Mouse (Mus musculus) neural tube, embryonic 11.5 days (tissue): Measurements from ENCODE around the gene Chtop. TPM values are rescaled to one million over a fixed set of nuclear protein-coding genes. Genes with fewer than 3 reads are reported as not detected.

Source experiments
- polyA plus RNA-seq: library from polyadenylated mRNA; unstranded; fragments of >200 nt; fragmentation: Nextera tagmentation; extraction: Ambion mirVana; gene quantifications from 2 replicates; pipeline ENCODE4 v1.2.1, GENCODE M21; 2014

Chtop gene
- polyA plus RNA-seq, 1 experiment from 2014 or later, result 133 TPM

Other genes with a start within 250 kb of the Chtop start
- gene Dennd4b, start 244.3 kb downstream of the Chtop start, polyA plus RNA-seq, result 4.7 and 6.2 TPM in 2 replicates
- gene Gatad2b, start 216.3 kb downstream of the Chtop start, polyA plus RNA-seq, result 9.2 and 11.4 TPM in 2 replicates
- 11.6 and 14.1 TPM in 2 replicates for gene Slc27a3, start 119.6 kb downstream of the Chtop start, polyA plus RNA-seq
- 36.8 and 45.8 TPM in 2 replicates for gene Ints3, start 75.9 kb downstream of the Chtop start, polyA plus RNA-seq
- 3.1 and 3.5 TPM in 2 replicates for gene Npr1, start 43.6 kb downstream of the Chtop start, polyA plus RNA-seq
- gene Ilf2, start 33.4 kb downstream of the Chtop start, polyA plus RNA-seq, result 333 and 341 TPM in 2 replicates
- gene Snapin, start 18.5 kb downstream of the Chtop start, polyA plus RNA-seq, result 77.3 and 77.7 TPM in 2 replicates
- 4.6 and 8.4 TPM in 2 replicates for gene S100a1, start 4.9 kb upstream of the Chtop start, polyA plus RNA-seq
- 11.2 and 12.7 TPM in 2 replicates for gene S100a13, start 4.9 kb upstream of the Chtop start, polyA plus RNA-seq
- not detected in 2 replicates for gene S100a14, start 17.4 kb upstream of the Chtop start, polyA plus RNA-seq
- gene S100a16, start 27.8 kb upstream of the Chtop start, polyA plus RNA-seq, result 39.2 and 40.0 TPM in 2 replicates
- gene S100a3, start 51.1 kb upstream of the Chtop start, polyA plus RNA-seq, result not detected in 2 replicates
- gene S100a2, start 80.7 kb upstream of the Chtop start, polyA plus RNA-seq, result not detected in 2 replicates
- not detected in 2 replicates for gene Gm42674, start 92.4 kb upstream of the Chtop start, polyA plus RNA-seq
- gene S100a4, start 94.3 kb upstream of the Chtop start, polyA plus RNA-seq, result 0.55 TPM in 1 of 2 replicates, not detected in the other
- gene S100a5, start 99.0 kb upstream of the Chtop start, polyA plus RNA-seq, result not detected in 2 replicates
- 7.3 and 8.2 TPM in 2 replicates for gene S100a6, start 103.4 kb upstream of the Chtop start, polyA plus RNA-seq
- gene S100a7a, start 144.5 kb upstream of the Chtop start, polyA plus RNA-seq, result not detected in 2 replicates
- 4.8 and 5.3 TPM in 2 replicates for gene S100a8, start 159.5 kb upstream of the Chtop start, polyA plus RNA-seq
- 2.6 and 5.2 TPM in 2 replicates for gene S100a9, start 186.2 kb upstream of the Chtop start, polyA plus RNA-seq
- gene Pglyrp4, start 217.4 kb upstream of the Chtop start, polyA plus RNA-seq, result not detected in 2 replicates